In genomic region chr15:96749101-96749500, GRCm38 (mm10) we compare ENCODE assay signal across 9 mouse cellular contexts. TPM values are rescaled to one million over a fixed set of nuclear protein-coding genes. Genes with fewer than 3 reads are reported as not detected.
DNase-seq lines count a peak whose midpoint lies in the region; ATAC-seq and TF ChIP-seq lines count a peak whose summit lies in the region.
"Had no signal": no experiment of that assay in that cellular context is flagged by ENCODE, and none has a peak within 500 bp of the region (broad histone marks: within the 10 kb centered on the region; RNA-seq: fewer than 3 reads in every experiment).

No protein-coding gene starts in this region.

- no peak for TF ChIP-seq CTCF in stomach, postnatal 0 days (IDR thresholded peaks at IDR 0.05; ENCODE audit: low read depth)

- no peaks in the 10 kb centered on the region for H3K9me3 ChIP-seq in kidney, embryonic 16.5 days (ENCODE audit: low read length)
- no peaks in the 10 kb centered on the region for H3K9me3 ChIP-seq in heart, embryonic 11.5 days (replicated peaks; ENCODE audit: control insufficient read depth, low read length)
- no peaks in the 10 kb centered on the region for H3K9me3 ChIP-seq in stomach, postnatal 0 days (ENCODE audit: control insufficient read depth, low read length)
- H3K9me3 ChIP-seq: lung, embryonic 15.5 days had no signal

- H3K4me3 ChIP-seq in kidney, embryonic 16.5 days (ENCODE audit: low read length), result no peak overlapping the region
- no peak overlapping the region for H3K4me3 ChIP-seq in heart, embryonic 11.5 days (ENCODE audit: low read depth, low read length)
- H3K4me3 ChIP-seq in stomach, postnatal 0 days (ENCODE audit: low read depth, low read length), result no peak overlapping the region
- H3K4me3 ChIP-seq: lung, embryonic 15.5 days had no signal

- H3K4me2 ChIP-seq in kidney, embryonic 16.5 days (replicated peaks; ENCODE audit: low read depth, low read length), result no peak overlapping the region
- H3K4me2 ChIP-seq in heart, embryonic 11.5 days, result peak overlapping the region; percentile 31
- no peak overlapping the region for H3K4me2 ChIP-seq in stomach, postnatal 0 days (replicated peaks; ENCODE audit: low read depth)
- H3K4me2 ChIP-seq: lung, embryonic 15.5 days had no signal

- no peak for ATAC-seq in kidney, embryonic 16.5 days (ENCODE audit: low FRiP score, low TSS enrichment)
- ATAC-seq in heart, embryonic 11.5 days (replicated peaks; ENCODE audit: insufficient number of reproducible peaks, low FRiP score, low TSS enrichment), result no peak
- ATAC-seq in stomach, postnatal 0 days (ENCODE audit: low FRiP score, low TSS enrichment), result no peak

- H3K36me3 ChIP-seq in kidney, embryonic 16.5 days (ENCODE audit: insufficient read depth, low read length), result no peaks in the 10 kb centered on the region
- H3K36me3 ChIP-seq in heart, embryonic 11.5 days (ENCODE audit: control insufficient read depth, insufficient read depth, low read length), result no peaks in the 10 kb centered on the region
- no peaks in the 10 kb centered on the region for H3K36me3 ChIP-seq in stomach, postnatal 0 days (ENCODE audit: control insufficient read depth, insufficient read depth, low read length)
- H3K36me3 ChIP-seq: lung, embryonic 15.5 days had no signal

- peak overlapping the region; percentile 66 for H3K27ac ChIP-seq in kidney, embryonic 16.5 days (ENCODE audit: low read length)
- H3K27ac ChIP-seq in heart, embryonic 11.5 days (ENCODE audit: low read depth, low read length), result peak overlapping the region; percentile 97
- H3K27ac ChIP-seq in stomach, postnatal 0 days (replicated peaks), result no peak overlapping the region
- H3K27ac ChIP-seq: lung, embryonic 15.5 days had no signal

- TF ChIP-seq EP300 in stomach, postnatal 0 days (optimal IDR thresholded peaks at IDR 0.05), result no peak

- no peak overlapping the region for H3K9ac ChIP-seq in kidney, embryonic 16.5 days (replicated peaks; ENCODE audit: low read length)
- peak overlapping the region; percentile 56; the same call in 1 of the 2 replicates for H3K9ac ChIP-seq in heart, embryonic 11.5 days (ENCODE audit: low read depth, low read length)
- H3K9ac ChIP-seq in stomach, postnatal 0 days (ENCODE audit: low read length), result no peak overlapping the region
- H3K9ac ChIP-seq: lung, embryonic 15.5 days had no signal

- H3K4me1 ChIP-seq in kidney, embryonic 16.5 days (ENCODE audit: insufficient read depth, low read length), result peaks cover 8% of the 10 kb centered on the region; the same call in 1 of the 2 replicates
- peaks cover 25% of the 10 kb centered on the region for H3K4me1 ChIP-seq in heart, embryonic 11.5 days (ENCODE audit: control insufficient read depth, insufficient read depth, low read length)
- H3K4me1 ChIP-seq in stomach, postnatal 0 days (replicated peaks; ENCODE audit: control insufficient read depth, insufficient read depth), result no peaks in the 10 kb centered on the region

- 73% methylated on average over 10 of the region's 10 CpGs for WGBS in kidney, embryonic 16.5 days
- WGBS in heart, embryonic 11.5 days (ENCODE audit: insufficient replicate concordance), result 36% methylated on average over 10 of the region's 10 CpGs
- 70% methylated on average over 10 of the region's 10 CpGs for WGBS in stomach, postnatal 0 days

- H3K27me3 ChIP-seq in kidney, embryonic 16.5 days (ENCODE audit: insufficient read depth, low read length), result no peaks in the 10 kb centered on the region
- H3K27me3 ChIP-seq in heart, embryonic 11.5 days (ENCODE audit: control insufficient read depth, insufficient read depth, low read length), result no peaks in the 10 kb centered on the region
- H3K27me3 ChIP-seq in stomach, postnatal 0 days (ENCODE audit: control insufficient read depth, insufficient read depth, low read length), result no peaks in the 10 kb centered on the region
- H3K27me3 ChIP-seq: lung, embryonic 15.5 days had no signal

- no peak for DNase-seq in kidney, postnatal 10 days
- DNase-seq in brain, adult 2 months (ENCODE audit: low read depth, low spot score), result peak; percentile 45
- DNase-seq in layer of hippocampus, adult 8-10 months (ENCODE audit: low spot score in 2 of 2), result peak; percentile 14 to 23
- DNase-seq in embryo, embryonic 10 days (ENCODE audit: low spot score), result no peak
- DNase-seq in stomach, postnatal 0 days (ENCODE audit: low spot score), result no peak
- DNase-seq: right cerebral cortex, postnatal 25 days had no signal

RNA-seq across cellular contexts. Expression of gene Slc38a2, which starts 49.6 kb away (rescaled TPM):
- 140 and 150 TPM in 2 replicates for polyA plus RNA-seq in kidney, embryonic 16.5 days (2015; fragmentation: Nextera tagmentation; extraction: Ambion mirVana)
- 139 and 157 TPM in 2 replicates for polyA plus RNA-seq in heart, embryonic 11.5 days (2014; fragmentation: Nextera tagmentation; extraction: Ambion mirVana)
- 100 to 1,000 TPM in 1 of 4 experiments, 10 to 100 TPM in 3; 71.8 to 103 (median 85.4) TPM for total RNA-seq in layer of hippocampus, adult 8-10 months (2022)
- polyA plus RNA-seq in stomach, postnatal 0 days (2015; fragmentation: Nextera tagmentation; extraction: Ambion mirVana), result 55.3 and 63.0 TPM in 2 replicates

Comparison
In these comparisons a context has a peak if more than half of its experiments do, and no peak if none do; other contexts are left out.
1. DNase-seq: peak in brain, adult 2 months (single experiment) and layer of hippocampus, adult 8-10 months (2 of 2); none in kidney, postnatal 10 days (single experiment), embryo, embryonic 10 days (single experiment) and stomach, postnatal 0 days (single experiment).